Mouse (Mus musculus) embryonic facial prominence, embryonic 13.5 days (tissue): ENCODE measurements at regions not wholly inside any gene's neighbourhood (a gene's known extent, or its start where the extent isn't known, plus 50 kb on each side); places are given as distances from the start of the nearest gene placed in this dataset.
A peak's percentile ranks its signal among the peaks of the same experiment; 100 is the strongest.

ENCODE experiments used
- ATAC-seq: fragments of 200-750 bp; cut with Nextera tagmentation; 2 replicates; pipeline ENCODE4 v1.8.0; 2017; ENCODE audit warnings: low read depth; ENCODE audit not compliant: insufficient number of reproducible peaks, insufficient read depth, low FRiP score, low TSS enrichment
- H3K27ac ChIP-seq: fragments of 300-500 bp; sonication (generic); 2 replicates; pipeline ENCODE4 v1.5.1; 2015; ENCODE audit warnings: moderate library complexity, mild to moderate bottlenecking, inconsistent platforms
- H3K27me3 ChIP-seq: fragments of 300-500 bp; sonication (generic); 2 replicates; pipeline ENCODE4 v1.6.1; 2015; ENCODE audit warnings: mild to moderate bottlenecking, inconsistent platforms
- H3K36me3 ChIP-seq: fragments of 300-500 bp; sonication (generic); 2 replicates; pipeline ENCODE4 v1.6.1; 2015; ENCODE audit warnings: mild to moderate bottlenecking, inconsistent platforms
- H3K4me1 ChIP-seq: fragments of 300-500 bp; sonication (generic); 2 replicates; pipeline ENCODE4 v1.6.1; 2015; ENCODE audit warnings: inconsistent platforms
- H3K4me2 ChIP-seq: fragments of 300-500 bp; sonication (generic); 2 replicates; pipeline ENCODE4 v1.6.1; 2015; ENCODE audit warnings: moderate library complexity, mild to moderate bottlenecking, inconsistent platforms
- H3K4me3 ChIP-seq: fragments of 300-500 bp; sonication (generic); 2 replicates; pipeline ENCODE4 v1.5.1; 2015; ENCODE audit warnings: mild to moderate bottlenecking, inconsistent platforms
- H3K9ac ChIP-seq: fragments of 300-500 bp; sonication (generic); 2 replicates; pipeline ENCODE4 v1.6.1; 2015; ENCODE audit warnings: mild to moderate bottlenecking, inconsistent platforms
- H3K9me3 ChIP-seq: fragments of 300-500 bp; sonication (generic); 2 replicates; pipeline ENCODE4 v1.6.1; 2016; ENCODE audit warnings: inconsistent platforms
- WGBS: fragments of 180-500 bp; shearing (Covaris S2); methylation state at CpG from one replicate; pipeline ENCODE4 v1.1.7; 2015; ENCODE audit warnings: mixed read lengths; 5-methylcytosine and 5-hydroxymethylcytosine counted together

GRCm38 (mm10) chr6:140816359-140816758 is 87.3 kb downstream of the Gm11077 start:
- no peak overlapping the region for H3K9ac ChIP-seq
- WGBS, result 18% methylated on average over 1 of the region's 1 CpGs

GRCm38 (mm10) chr6:140816831-140817230 is 87.7 kb downstream of the Gm11077 start:
- Histone ChIP-seq H3K9ac (no peak overlapping the region), H3K27me3 (no peaks in the 10 kb centered on the region), H3K36me3 (no peaks in the 10 kb centered on the region), H3K27ac (no peak overlapping the region), H3K4me2 (no peak overlapping the region), H3K9me3 (no peaks in the 10 kb centered on the region), H3K4me1 (peaks cover 9% of the 10 kb centered on the region), H3K4me3 (no peak overlapping the region)
- no peak for ATAC-seq
- 45% methylated on average over 6 of the region's 6 CpGs for WGBS

More at GRCm38 (mm10) chr6:140816359-140816758, 87.3 kb downstream of the Gm11077 start:
- no peak overlapping the region for H3K4me3 ChIP-seq
- H3K9me3 ChIP-seq, result no peaks in the 10 kb centered on the region
- H3K27ac ChIP-seq, result no peak overlapping the region
- no peak for ATAC-seq
- no peak overlapping the region for H3K4me2 ChIP-seq
- peaks cover 9% of the 10 kb centered on the region for H3K4me1 ChIP-seq
- no peaks in the 10 kb centered on the region for H3K27me3 ChIP-seq
- no peaks in the 10 kb centered on the region for H3K36me3 ChIP-seq

DNA sequence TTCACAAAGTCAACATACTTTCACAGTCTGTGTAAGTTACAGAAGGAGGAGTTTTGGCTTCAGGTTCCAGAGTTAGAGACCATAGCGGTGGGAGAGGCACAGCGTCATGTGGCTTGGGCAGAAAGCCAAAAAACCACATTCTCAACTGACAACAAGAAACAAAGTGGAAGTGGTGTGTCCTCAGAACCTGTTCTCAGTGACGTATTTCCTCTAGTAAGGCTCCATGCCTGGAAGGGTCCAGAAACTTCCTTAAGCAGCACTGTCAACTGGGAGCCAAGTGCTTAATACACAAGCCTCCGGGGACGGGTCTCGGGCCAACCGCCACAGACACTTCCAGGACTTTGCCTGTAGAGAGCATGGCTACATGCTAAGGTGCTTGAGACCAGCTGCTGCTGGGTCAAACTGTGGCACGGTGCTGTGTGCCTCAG is 90.4 kb downstream of the Gm11077 start:
- Histone ChIP-seq H3K4me2 (no peak overlapping the region), H3K27ac (no peak overlapping the region), H3K4me3 (no peak overlapping the region), H3K4me1 (peaks cover 9% of the 10 kb centered on the region), H3K9me3 (no peaks in the 10 kb centered on the region), H3K36me3 (no peaks in the 10 kb centered on the region), H3K9ac (no peak overlapping the region), H3K27me3 (no peaks in the 10 kb centered on the region)
- WGBS, result 62% methylated on average over 8 of the region's 8 CpGs
- ATAC-seq, result peak; percentile 26; the same call in 1 of the 2 replicates

DNA sequence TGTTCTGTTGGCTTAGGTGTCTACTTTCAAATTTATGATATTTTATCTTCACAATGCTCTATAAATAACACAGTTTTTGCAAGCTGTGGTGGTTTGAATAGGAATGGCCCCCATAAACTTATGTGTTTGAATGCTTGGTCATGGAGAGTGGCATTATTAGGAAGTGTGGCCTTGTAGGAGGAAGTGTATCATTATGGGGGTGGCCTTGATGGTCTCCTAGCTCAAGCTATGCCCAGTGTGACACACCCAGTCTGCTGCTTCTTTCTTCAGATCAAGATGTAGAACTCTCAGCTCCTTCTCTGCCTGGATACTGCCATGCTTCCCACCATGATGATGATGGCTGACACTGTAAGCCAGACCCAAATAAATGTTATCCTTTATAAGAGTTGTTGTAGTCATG is 97.4 kb downstream of the Gm11077 start:
- Histone ChIP-seq H3K4me3 (no peak overlapping the region), H3K4me2 (no peak overlapping the region), H3K36me3 (no peaks in the 10 kb centered on the region), H3K4me1 (no peaks in the 10 kb centered on the region), H3K27me3 (no peaks in the 10 kb centered on the region), H3K27ac (no peak overlapping the region), H3K9ac (no peak overlapping the region), H3K9me3 (no peaks in the 10 kb centered on the region)
- no peak for ATAC-seq

DNA sequence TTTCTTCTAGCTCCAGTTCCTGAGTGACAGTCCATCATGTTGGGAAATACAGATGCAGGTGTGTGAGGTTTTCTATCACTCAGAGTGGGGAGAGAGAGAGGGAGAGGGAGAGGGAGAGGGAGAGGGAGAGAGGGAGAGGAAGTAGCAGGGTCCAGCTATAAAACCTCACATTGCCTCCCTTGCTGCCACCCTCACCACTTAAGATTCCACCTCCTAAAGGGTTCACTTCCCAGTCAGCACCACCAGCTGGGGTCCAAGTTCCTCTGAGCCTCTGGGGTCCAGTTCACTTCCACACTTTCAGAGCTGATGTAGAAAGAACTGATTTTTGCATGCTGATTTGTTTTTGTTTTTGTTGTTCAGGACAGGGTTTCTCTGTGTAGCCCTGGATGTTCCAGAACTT is 98.6 kb downstream of the Gm11077 start:
- Histone ChIP-seq H3K4me3 (no peak overlapping the region), H3K36me3 (no peaks in the 10 kb centered on the region), H3K4me1 (no peaks in the 10 kb centered on the region), H3K9ac (no peak overlapping the region), H3K4me2 (no peak overlapping the region), H3K27me3 (no peaks in the 10 kb centered on the region), H3K9me3 (no peaks in the 10 kb centered on the region), H3K27ac (no peak overlapping the region)
- ATAC-seq, result no peak

- WGBS, result 79% methylated on average over 8 of the region's 8 CpGs
- no peaks in the 10 kb centered on the region for H3K36me3 ChIP-seq
- H3K4me1 ChIP-seq, result no peaks in the 10 kb centered on the region
- no peak for ATAC-seq
- H3K4me2 ChIP-seq, result no peak overlapping the region
- H3K9me3 ChIP-seq, result no peaks in the 10 kb centered on the region
- H3K4me3 ChIP-seq, result no peak overlapping the region
- H3K27me3 ChIP-seq, result no peaks in the 10 kb centered on the region
- H3K27ac ChIP-seq, result no peak overlapping the region
- H3K9ac ChIP-seq, result no peak overlapping the region
Observed at GRCm38 (mm10) chr6:140843292-140843991, 114.4 kb downstream of the Gm11077 start.

GRCm38 (mm10) chr6:140847165-140847564 is 118.1 kb downstream of the Gm11077 start:
- Histone ChIP-seq H3K4me2 (no peak overlapping the region), H3K27ac (no peak overlapping the region), H3K4me1 (no peaks in the 10 kb centered on the region), H3K9me3 (no peaks in the 10 kb centered on the region), H3K9ac (no peak overlapping the region), H3K4me3 (no peak overlapping the region), H3K36me3 (no peaks in the 10 kb centered on the region), H3K27me3 (no peaks in the 10 kb centered on the region)
- WGBS, result 88% methylated on average over 3 of the region's 3 CpGs
- no peak for ATAC-seq

DNA sequence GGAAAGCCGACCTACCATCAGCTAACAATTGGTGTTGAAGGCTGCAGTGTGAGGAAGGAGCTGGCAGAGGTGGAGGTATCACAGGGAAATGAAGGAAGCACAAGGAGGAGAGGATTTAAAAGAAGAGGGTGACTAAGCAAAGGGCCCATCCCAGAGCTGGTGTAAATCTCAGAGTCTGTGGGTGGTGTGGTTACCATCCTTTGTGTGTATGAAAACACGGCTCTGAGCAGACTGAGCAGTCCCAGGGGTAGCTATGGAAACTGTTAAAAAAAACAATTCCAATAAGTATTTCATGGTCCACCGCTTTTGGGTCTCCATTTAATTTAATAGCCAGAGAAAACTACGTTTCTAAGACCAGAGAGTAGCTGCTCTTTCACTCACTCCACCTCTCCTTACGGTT is 123.3 kb downstream of the Gm11077 start:
- Histone ChIP-seq H3K9ac (no peak overlapping the region), H3K9me3 (no peaks in the 10 kb centered on the region), H3K4me3 (no peak overlapping the region), H3K27ac (no peak overlapping the region), H3K4me2 (no peak overlapping the region), H3K27me3 (no peaks in the 10 kb centered on the region), H3K36me3 (no peaks in the 10 kb centered on the region), H3K4me1 (peaks cover 27% of the 10 kb centered on the region)
- ATAC-seq, result no peak
- WGBS, result 72% methylated on average over 5 of the region's 5 CpGs

GRCm38 (mm10) chr6:140853508-140853907 is 124.4 kb downstream of the Gm11077 start:
- no peak for ATAC-seq
- Histone ChIP-seq H3K9ac (no peak overlapping the region), H3K36me3 (no peaks in the 10 kb centered on the region), H3K4me2 (no peak overlapping the region), H3K4me3 (no peak overlapping the region), H3K27me3 (no peaks in the 10 kb centered on the region), H3K27ac (no peak overlapping the region), H3K9me3 (no peaks in the 10 kb centered on the region), H3K4me1 (peaks cover 29% of the 10 kb centered on the region)
- WGBS, result 48% methylated on average over 5 of the region's 5 CpGs

DNA sequence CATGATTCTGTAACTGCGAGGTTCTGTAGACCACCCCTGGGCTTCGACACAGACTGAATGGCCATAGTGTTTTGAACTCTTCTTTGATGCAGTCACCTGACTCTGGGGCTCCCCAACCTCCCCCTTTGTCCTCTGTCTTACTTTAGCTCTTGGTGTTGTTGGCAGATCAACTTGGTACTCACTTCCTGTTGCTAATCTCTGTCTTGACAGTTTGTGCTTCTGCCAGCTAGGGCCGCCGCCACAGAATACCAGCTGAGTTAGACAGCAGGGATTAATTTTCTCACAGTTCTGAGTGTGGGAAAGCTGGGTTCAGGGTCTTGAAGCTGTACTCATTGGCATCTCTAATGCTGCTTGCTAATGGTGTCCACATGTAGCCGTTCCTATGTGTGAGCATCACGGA is 125.6 kb downstream of the Gm11077 start:
- Histone ChIP-seq H3K36me3 (no peaks in the 10 kb centered on the region), H3K9me3 (no peaks in the 10 kb centered on the region), H3K4me3 (no peak overlapping the region), H3K27me3 (no peaks in the 10 kb centered on the region), H3K4me1 (peaks cover 29% of the 10 kb centered on the region), H3K27ac (no peak overlapping the region), H3K4me2 (no peak overlapping the region), H3K9ac (no peak overlapping the region)
- ATAC-seq, result no peak
- 59% methylated on average over 6 of the region's 6 CpGs for WGBS

GRCm38 (mm10) chr6:140856468-140857117 is 127.5 kb downstream of the Gm11077 start:
- H3K27me3 ChIP-seq, result no peaks in the 10 kb centered on the region
- H3K9me3 ChIP-seq, result no peaks in the 10 kb centered on the region
- H3K4me2 ChIP-seq, result peak overlapping the region; percentile 64
- peak overlapping the region; percentile 49; the same call in 1 of the 2 replicates for H3K9ac ChIP-seq
- peak overlapping the region; percentile 30 for H3K4me3 ChIP-seq
- H3K4me1 ChIP-seq, result peaks cover 29% of the 10 kb centered on the region
- H3K36me3 ChIP-seq, result no peaks in the 10 kb centered on the region
- 0 out of 2 replicates have a peak, but pooled peaks have one; percentile 48 for ATAC-seq
- WGBS, result 4% methylated on average over 14 of the region's 14 CpGs
- peak overlapping the region; percentile 72 for H3K27ac ChIP-seq

GRCm38 (mm10) chr6:140857118-140857746 is 128.1 kb downstream of the Gm11077 start:
- Histone ChIP-seq H3K9me3 (no peaks in the 10 kb centered on the region), H3K4me1 (peaks cover 29% of the 10 kb centered on the region), H3K27me3 (no peaks in the 10 kb centered on the region), H3K4me2 (peak overlapping the region; percentile 64), H3K4me3 (peak overlapping the region; percentile 30), H3K27ac (peak overlapping the region; percentile 72), H3K36me3 (no peaks in the 10 kb centered on the region), H3K9ac (peak overlapping the region; percentile 49; the same call in 1 of the 2 replicates)
- 5% methylated on average over 18 of the region's 18 CpGs for WGBS
- no peak for ATAC-seq
